Mouse (Mus musculus) ovary, postnatal 36 days (tissue): ENCODE measurements at regions not wholly inside any gene's neighbourhood (a gene's known extent, or its start where the extent isn't known, plus 50 kb on each side); places are given as distances from the start of the nearest gene placed in this dataset.
A peak's percentile ranks its signal among the peaks of the same experiment; 100 is the strongest.

Source experiments
- DNase-seq: peaks from one replicate; pipeline ENCODE4 v3.0.0; 2022; ENCODE audit warnings: low spot score, mixed read lengths

DNA sequence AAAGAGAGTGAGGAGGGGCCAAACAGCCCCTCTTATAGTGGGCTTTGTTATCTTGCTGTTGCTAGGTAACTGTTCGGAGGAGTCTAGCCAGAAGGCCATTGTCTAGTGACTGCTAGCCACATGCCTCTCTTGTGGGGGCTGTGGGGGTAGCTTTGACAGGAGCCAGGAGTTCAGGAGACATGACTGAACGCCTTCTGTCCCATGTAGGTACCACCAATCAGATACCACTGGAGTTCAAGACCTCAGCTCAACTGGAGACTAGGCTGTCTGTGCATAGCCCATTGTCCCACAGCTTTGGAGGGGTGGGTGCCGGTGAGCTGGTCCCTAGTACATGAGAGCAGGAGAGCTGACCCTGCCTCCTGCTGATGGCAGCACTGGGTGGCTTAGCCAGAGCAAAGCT, 82.4 kb upstream of the Unc93a2 start:
- no peak for DNase-seq

DNA sequence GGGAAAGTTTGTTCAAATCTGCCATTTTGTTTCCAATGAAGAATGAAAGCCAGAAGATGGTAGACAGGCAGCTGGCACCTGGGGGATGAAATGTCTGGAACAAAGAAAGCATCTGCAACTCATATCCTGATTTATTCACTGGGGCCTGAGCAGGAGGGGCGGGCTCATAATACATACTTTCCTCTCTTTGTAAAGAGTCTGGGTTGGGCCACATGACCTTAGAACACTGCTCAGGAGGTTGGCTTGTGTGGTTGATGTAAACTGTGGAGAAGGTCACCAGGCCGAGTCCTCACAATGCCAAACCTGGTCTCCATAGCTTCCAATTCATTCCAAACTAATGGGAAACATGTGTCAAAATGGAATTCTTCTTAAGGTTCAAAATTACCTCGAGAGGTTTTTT, 79.6 kb upstream of the Unc93a2 start:
- DNase-seq, result no peak

DNA sequence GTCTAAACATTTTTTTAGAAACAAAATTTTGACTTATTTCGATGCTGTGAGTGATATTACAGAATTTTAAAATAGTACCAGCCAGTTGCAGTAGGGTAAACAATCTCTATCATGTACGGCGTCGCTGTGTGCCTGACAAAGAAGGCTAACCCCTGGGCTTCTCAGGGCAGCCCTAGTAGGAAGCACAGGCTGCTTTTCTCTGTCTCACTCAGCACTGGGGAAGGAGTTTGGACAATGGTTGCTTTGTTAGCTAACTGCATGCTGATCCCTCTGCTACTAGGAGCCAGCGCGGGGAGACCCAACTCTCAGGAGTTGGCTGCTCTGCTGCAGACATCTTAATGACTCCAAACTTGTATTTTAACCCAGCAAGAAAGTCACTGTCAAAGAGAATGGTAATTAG, 75.9 kb upstream of the Unc93a2 start:
- no peak for DNase-seq

DNA sequence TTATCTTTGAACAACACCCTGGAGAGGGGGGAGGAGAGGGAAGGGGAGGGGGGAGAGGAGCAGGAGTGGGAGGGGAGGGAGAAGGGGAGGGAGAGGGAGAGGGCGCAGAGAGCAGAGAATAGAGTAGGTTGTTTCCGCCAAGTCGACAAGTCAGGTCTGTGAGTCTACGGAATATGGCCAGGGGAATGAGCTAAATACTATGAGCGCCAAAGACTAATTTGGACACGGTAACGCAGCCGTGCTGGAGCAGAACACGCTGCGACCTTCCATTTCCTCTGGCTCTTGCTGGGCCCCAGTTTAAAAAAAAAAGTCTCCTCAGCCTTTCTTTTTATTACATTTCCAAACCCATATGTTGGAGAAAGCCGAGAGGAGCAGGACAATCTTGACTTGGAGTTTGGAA, 71.7 kb upstream of the Unc93a2 start:
- no peak for DNase-seq

DNA sequence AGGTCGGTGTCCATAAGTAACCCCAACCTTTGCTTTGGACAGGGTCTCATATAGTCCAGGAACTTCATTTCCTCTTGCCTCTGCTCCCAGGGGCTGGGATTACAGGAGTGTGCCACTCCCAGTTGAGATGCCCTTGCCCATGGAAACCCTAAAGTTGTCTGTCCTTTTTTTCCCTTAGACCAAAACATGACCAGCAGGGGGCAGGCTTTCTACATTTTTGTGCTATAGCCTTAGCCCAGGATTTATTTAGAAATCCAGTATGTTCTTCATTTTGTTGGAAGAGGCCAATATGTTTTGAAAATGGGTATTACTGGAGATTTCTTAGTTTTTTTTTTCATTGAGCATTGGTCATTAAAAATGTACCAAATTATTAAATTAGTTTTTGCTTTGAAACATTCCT, 58.6 kb upstream of the Unc93a2 start:
- DNase-seq, result peak; percentile 11

DNA sequence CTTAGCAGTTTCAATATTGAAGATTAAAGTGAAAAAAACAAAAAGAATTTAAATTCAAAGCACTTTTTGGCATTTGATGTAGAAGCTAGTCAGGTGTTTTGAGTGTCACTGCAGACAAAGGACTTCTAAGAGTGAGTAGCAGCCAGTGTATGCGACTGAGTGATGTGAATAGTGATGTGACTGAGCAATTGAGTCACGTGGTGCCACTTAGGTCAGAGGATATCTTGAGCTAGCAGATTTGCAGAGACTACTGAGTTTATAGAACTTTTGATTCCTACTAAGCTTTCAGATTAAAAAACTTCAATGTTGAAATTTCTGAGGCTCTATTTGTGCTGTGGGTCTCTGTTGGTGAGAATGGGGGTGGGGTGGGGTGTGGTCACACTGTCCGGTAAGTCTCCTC, 49.8 kb upstream of the Unc93a2 start:
- DNase-seq, result no peak
